Mouse (Mus musculus) neural tube, embryonic 10.5 days (tissue): ENCODE measurements around the gene 1700092M07Rik.

ENCODE experiments used
- DNase-seq: peaks from one replicate; pipeline ENCODE4 v3.0.0-alpha.2; 2017; ENCODE audit warnings: low spot score; ENCODE audit errors: extremely low spot score

The 1700092M07Rik gene

GRCm38 (mm10) chr19:8790171-8790570 is 49.7 kb downstream of the 1700092M07Rik start:
- no peak for DNase-seq
